Mouse (Mus musculus): ENCODE data around the gene Plcb1. TPM values are rescaled to one million over a fixed set of nuclear protein-coding genes. Genes with fewer than 3 reads are reported as not detected.

Plcb1 gene
- 1 to 10 TPM in 11 of 26 experiments, under 1 TPM in 12, not detected in 3; 0.10 to 2.8 (median 0.99) TPM for total RNA-seq (2018; cell fraction: chromatin; rRNA removed)
- under 1 TPM in 24 of 26 experiments, not detected in 2; 0.03 to 0.32 (median 0.14) TPM for total RNA-seq (2018; cell fraction: cytosol; rRNA removed)
- 1 to 10 TPM in 10 of 26 experiments, under 1 TPM in 13, not detected in 3; 0.11 to 4.0 (median 0.92) TPM for total RNA-seq (2018; cell fraction: nucleus; rRNA removed)
- 0.02 to 0.28 TPM (median 0.13 TPM) in 3 replicates for polyA plus RNA-seq (2018)

GRCm38 (mm10) chr2:134785970-134786855 lies at the start of gene Plcb1:
TSS of gene Plcb1 (plus strand) at chr2:134786067.
- no peaks in the 10 kb centered on the region for H3K79me2 ChIP-seq (ENCODE audit: inconsistent target)
- no peaks in the 10 kb centered on the region for H3K36me3 ChIP-seq (ENCODE audit: inconsistent target)
- H3K27ac ChIP-seq: no peak within 1 kb of the TSS
- under 1% methylated on average over 75 of the region's 88 CpGs for WGBS (ENCODE audit: missing documents)
- no peak within 1 kb of the TSS for H3K4me3 ChIP-seq (ENCODE audit: inconsistent target)

- Histone ChIP-seq H3K27ac (no peak overlapping the region), H3K4me3 (ENCODE audit: inconsistent target) (no peak overlapping the region), H3K79me2 (ENCODE audit: inconsistent target) (no peaks in the 10 kb centered on the region), H3K36me3 (ENCODE audit: inconsistent target) (no peaks in the 10 kb centered on the region)
Observed at GRCm38 (mm10) chr2:134755537-134755936, 30.3 kb upstream of the Plcb1 start.

DNA sequence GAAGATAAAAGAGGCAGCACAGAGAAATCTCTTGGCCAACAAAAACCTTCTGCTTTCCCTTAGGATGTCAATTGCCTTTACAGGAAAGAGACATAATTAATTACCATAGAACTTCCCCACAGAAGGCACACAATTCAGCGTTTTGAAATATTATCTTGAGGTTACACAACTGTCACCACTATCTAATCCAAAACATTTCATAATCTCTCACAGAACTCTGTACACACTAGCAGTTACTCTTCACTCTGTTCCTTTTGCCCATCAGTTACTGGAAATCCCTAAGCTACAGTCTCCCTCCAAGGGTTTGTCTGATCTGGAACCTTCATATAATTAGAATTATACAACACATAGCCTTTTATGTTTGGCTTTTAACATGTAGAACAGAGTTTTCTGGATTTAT lies 29.8 kb upstream of the Plcb1 start:
- H3K4me3 ChIP-seq (ENCODE audit: inconsistent target): no peak overlapping the region
- 0% methylated on average over 1 of the region's 1 CpGs for WGBS (ENCODE audit: missing documents)

DNA sequence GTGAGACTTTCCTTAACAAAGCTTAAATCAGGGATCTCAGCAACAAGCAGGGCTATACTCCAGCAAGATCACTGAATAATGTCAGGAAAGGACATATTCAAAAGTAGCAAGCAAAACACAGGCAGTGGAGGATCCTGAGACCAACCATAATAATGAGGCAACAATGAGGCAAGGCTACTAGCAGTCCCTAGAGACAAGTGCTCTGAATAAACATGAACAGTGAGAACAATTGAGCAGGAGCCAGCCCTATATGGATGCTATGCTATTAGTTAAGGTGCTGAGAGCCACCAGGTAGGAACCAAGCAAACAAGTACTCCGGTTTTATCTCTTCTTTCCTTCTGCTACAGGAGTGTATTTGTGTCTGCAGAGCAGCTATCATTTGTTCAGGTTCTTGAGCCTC lies 24.8 kb upstream of the Plcb1 start:
- Histone ChIP-seq H3K27ac (no peak overlapping the region), H3K36me3 (ENCODE audit: inconsistent target) (no peaks in the 10 kb centered on the region), H3K4me3 (ENCODE audit: inconsistent target) (no peak overlapping the region), H3K79me2 (ENCODE audit: inconsistent target) (no peaks in the 10 kb centered on the region)
- WGBS (ENCODE audit: missing documents): 92% methylated on average over 1 of the region's 1 CpGs

More for the DNA sequence above, 29.8 kb upstream of the Plcb1 start:
- H3K36me3 ChIP-seq (ENCODE audit: inconsistent target): no peaks in the 10 kb centered on the region
- H3K27ac ChIP-seq: no peak overlapping the region
- no peaks in the 10 kb centered on the region for H3K79me2 ChIP-seq (ENCODE audit: inconsistent target)

- 94% methylated on average over 8 of the region's 8 CpGs for WGBS (ENCODE audit: missing documents)
- H3K4me3 ChIP-seq (ENCODE audit: inconsistent target): no peak overlapping the region
- no peaks in the 10 kb centered on the region for H3K36me3 ChIP-seq (ENCODE audit: inconsistent target)
- no peak overlapping the region for H3K27ac ChIP-seq
- H3K79me2 ChIP-seq (ENCODE audit: inconsistent target): no peaks in the 10 kb centered on the region
Observed at GRCm38 (mm10) chr2:134763406-134763990, 22.4 kb upstream of the Plcb1 start.

DNA sequence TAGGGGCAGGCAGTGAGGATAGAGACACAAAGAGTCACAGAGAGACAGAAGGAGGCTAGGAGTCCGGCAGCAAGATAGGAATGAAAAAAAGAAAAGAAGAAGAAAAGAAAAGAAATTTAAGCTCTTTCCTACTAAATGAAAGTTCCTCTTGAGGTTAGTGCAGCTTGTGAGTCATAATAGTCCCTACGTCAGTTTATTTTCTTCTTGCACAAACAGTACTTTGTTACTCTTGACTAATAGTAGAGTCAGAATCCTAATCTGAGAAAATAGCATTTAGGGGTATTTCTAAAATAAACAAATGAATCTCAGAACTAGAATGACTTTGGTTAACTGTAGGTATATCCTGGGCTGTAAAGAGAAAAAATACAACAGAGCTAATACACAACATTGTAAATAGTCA lies 21.4 kb upstream of the Plcb1 start:
- no peak overlapping the region for H3K27ac ChIP-seq
- no peaks in the 10 kb centered on the region for H3K79me2 ChIP-seq (ENCODE audit: inconsistent target)
- H3K4me3 ChIP-seq (ENCODE audit: inconsistent target): no peak overlapping the region
- no peaks in the 10 kb centered on the region for H3K36me3 ChIP-seq (ENCODE audit: inconsistent target)
- 50% methylated on average over 2 of the region's 2 CpGs for WGBS (ENCODE audit: missing documents)

DNA sequence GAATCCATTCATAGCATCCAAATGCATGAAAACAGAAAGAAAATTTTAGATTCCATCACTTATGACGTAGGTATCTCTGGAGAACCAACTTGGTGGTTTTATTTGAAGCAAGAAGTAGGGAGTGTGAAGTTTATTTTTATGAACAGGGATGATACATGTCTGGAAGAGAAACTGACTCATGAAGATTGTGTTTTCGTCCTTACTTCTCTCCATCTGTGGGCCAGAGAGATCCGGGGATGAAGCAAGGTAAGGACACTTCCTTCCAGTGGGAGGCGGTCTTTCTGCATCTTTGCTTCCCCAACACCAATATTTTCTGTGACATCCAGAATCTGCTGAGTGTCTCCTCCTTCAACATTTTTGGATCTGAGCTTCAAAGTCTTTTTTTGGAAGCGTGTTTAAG lies 6.0 kb upstream of the Plcb1 start:
- Histone ChIP-seq H3K36me3 (ENCODE audit: inconsistent target) (no peaks in the 10 kb centered on the region), H3K4me3 (ENCODE audit: inconsistent target) (no peak overlapping the region), H3K27ac (no peak overlapping the region), H3K79me2 (ENCODE audit: inconsistent target) (no peaks in the 10 kb centered on the region)
- 85% methylated on average over 5 of the region's 5 CpGs for WGBS (ENCODE audit: missing documents)

DNA sequence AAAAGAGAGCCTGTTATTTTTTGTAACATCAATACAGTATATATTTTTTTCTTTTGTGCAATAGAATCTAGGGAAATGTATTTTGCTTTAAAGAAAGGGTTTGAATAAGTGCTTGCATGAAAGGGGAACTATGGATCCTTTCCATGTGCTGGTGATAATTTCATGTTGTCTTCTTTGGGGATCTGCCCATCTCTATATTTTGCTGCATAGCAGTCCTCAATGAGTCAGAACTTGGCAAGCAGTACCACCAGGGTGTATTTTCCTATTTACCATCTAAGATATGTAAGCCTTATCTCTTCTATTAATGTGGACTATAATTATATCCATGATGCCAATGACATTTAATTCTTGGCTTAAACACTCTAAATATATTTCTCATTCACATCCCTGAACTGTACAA lies 5.6 kb upstream of the Plcb1 start:
- no peaks in the 10 kb centered on the region for H3K79me2 ChIP-seq (ENCODE audit: inconsistent target)
- no peaks in the 10 kb centered on the region for H3K36me3 ChIP-seq (ENCODE audit: inconsistent target)
- H3K27ac ChIP-seq: no peak overlapping the region
- no peak overlapping the region for H3K4me3 ChIP-seq (ENCODE audit: inconsistent target)

DNA sequence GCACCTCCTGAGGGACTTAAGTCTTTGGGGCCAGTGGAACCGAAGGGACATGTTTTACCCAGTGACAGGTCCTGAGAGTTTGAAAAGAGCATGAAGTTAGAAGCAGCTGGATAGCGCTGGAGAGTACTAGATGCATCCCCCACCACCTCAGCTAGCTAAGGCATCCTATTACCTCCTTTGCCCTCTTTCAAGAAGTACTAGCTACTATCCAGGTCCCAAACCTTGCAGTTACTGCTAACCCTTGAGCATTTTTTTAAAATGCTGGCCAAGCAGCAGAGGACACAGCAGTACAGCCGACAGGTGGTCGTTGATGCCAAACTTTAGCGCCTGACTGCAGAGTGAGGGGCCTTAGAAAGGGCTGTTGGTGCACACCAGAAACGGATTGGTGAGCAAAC lies 986 bp downstream of the Plcb1 start:
- WGBS (ENCODE audit: missing documents): 24% methylated on average over 6 of the region's 6 CpGs
- Histone ChIP-seq H3K36me3 (ENCODE audit: inconsistent target) (no peaks in the 10 kb centered on the region), H3K79me2 (ENCODE audit: inconsistent target) (no peaks in the 10 kb centered on the region), H3K27ac (no peak overlapping the region), H3K4me3 (ENCODE audit: inconsistent target) (no peak overlapping the region)

- H3K4me3 ChIP-seq (ENCODE audit: inconsistent target): no peak overlapping the region
- no peaks in the 10 kb centered on the region for H3K79me2 ChIP-seq (ENCODE audit: inconsistent target)
- WGBS (ENCODE audit: missing documents): 91% methylated on average over 12 of the region's 12 CpGs
- no peak overlapping the region for H3K27ac ChIP-seq
- H3K36me3 ChIP-seq (ENCODE audit: inconsistent target): no peaks in the 10 kb centered on the region
Observed at GRCm38 (mm10) chr2:134787336-134788095, 1.6 kb downstream of the Plcb1 start.

- WGBS (ENCODE audit: missing documents): 90% methylated on average over 6 of the region's 7 CpGs
- H3K27ac ChIP-seq: no peak overlapping the region
- H3K79me2 ChIP-seq (ENCODE audit: inconsistent target): no peaks in the 10 kb centered on the region
- no peaks in the 10 kb centered on the region for H3K36me3 ChIP-seq (ENCODE audit: inconsistent target)
- no peak overlapping the region for H3K4me3 ChIP-seq (ENCODE audit: inconsistent target)
Observed at GRCm38 (mm10) chr2:134792926-134793325, 7.1 kb downstream of the Plcb1 start.

GRCm38 (mm10) chr2:134800226-134800625 lies 14.4 kb downstream of the Plcb1 start:
- Histone ChIP-seq H3K79me2 (ENCODE audit: inconsistent target) (no peaks in the 10 kb centered on the region), H3K4me3 (ENCODE audit: inconsistent target) (no peak overlapping the region), H3K27ac (no peak overlapping the region), H3K36me3 (ENCODE audit: inconsistent target) (no peaks in the 10 kb centered on the region)
- 100% methylated on average over 1 of the region's 1 CpGs for WGBS (ENCODE audit: missing documents)

DNA sequence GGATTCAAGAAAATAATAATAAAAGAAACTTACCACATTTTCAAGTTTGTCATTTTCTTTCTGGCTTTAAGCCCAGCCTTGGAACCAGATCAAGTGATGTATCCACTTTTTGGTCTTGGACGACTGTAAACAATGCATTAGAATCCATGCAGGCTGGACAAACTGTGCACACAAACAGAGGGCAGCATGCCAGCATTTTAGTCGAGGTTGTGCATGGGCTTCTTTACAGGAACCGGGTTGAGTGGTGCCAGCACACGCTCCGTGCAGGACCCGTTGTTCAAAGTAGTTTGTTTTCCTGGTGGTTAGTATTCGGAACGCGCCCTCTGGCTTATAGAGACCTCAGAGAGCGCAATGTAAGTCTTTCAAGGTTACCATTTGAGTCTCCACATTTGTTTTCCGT lies 30.5 kb downstream of the Plcb1 start:
- Histone ChIP-seq H3K79me2 (ENCODE audit: inconsistent target) (no peaks in the 10 kb centered on the region), H3K27ac (no peak overlapping the region), H3K36me3 (ENCODE audit: inconsistent target) (no peaks in the 10 kb centered on the region), H3K4me3 (ENCODE audit: inconsistent target) (no peak overlapping the region)
- WGBS (ENCODE audit: missing documents): 91% methylated on average over 11 of the region's 11 CpGs

DNA sequence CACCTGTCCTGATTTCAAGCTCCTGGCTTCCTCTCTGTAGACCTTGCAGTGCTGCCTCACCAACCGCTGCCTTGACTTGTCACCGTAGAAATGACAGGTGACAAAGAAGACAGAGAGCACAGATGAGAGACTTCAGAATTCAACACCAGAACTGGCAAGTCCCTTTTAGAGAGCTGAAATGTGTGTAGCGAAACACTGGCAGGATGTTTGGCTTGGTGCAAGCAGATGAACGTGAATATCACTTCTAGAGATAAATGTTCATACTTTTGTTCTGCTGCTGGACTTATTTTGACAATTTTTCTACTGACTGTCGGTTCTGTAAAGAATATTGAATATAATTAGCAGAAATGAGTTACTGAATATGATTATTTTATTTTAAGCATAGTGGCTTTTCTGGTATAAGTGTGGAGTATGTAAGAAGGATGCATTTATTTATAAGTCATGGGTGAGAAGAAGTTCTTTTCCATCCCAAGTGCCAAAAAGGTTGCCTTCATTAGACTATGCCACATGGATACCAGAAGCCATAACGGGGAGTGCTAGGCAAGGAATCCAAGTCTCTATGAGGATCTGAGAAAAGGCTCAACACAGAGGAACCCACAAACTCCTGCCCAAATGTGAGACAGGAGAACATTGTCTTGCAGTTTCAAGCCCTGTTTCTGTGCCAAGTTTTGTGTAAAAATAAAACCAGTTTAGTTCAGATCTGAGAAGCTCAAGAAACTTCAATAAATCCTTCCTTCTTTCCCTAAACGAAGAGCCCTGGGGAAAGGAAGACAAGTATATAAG lies 31.4 kb downstream of the Plcb1 start:
- WGBS (ENCODE audit: missing documents): 89% methylated on average over 7 of the region's 7 CpGs
- no peaks in the 10 kb centered on the region for H3K79me2 ChIP-seq (ENCODE audit: inconsistent target)

More for the DNA sequence above, 31.4 kb downstream of the Plcb1 start:
- Histone ChIP-seq H3K27ac (no peak overlapping the region), H3K4me3 (ENCODE audit: inconsistent target) (no peak overlapping the region), H3K36me3 (ENCODE audit: inconsistent target) (no peaks in the 10 kb centered on the region)
